Mouse (Mus musculus) embryonic facial prominence, embryonic 14.5 days (tissue): ENCODE data around the gene Itih1. TPM values are rescaled to one million over a fixed set of nuclear protein-coding genes. Genes with fewer than 3 reads are reported as not detected.

Source experiments
- ATAC-seq: fragments of 200-750 bp; cut with Nextera tagmentation; 2 replicates; pipeline ENCODE4 v1.8.0; 2017; ENCODE audit warnings: low read depth, moderate number of reproducible peaks, moderate TSS enrichment
- DNase-seq: peaks from one replicate; pipeline ENCODE4 v3.0.0-alpha.2; 2015; ENCODE audit warnings: low spot score
- H3K27ac ChIP-seq: fragments of 300-500 bp; sonication (generic); replicated peaks from 2 replicates; pipeline ENCODE4 v1.5.1; 2014; ENCODE audit warnings: low read depth, mild to moderate bottlenecking, low read length, moderate library complexity
- H3K27me3 ChIP-seq: fragments of 300-500 bp; sonication (generic); replicated peaks from 2 replicates; pipeline ENCODE4 v1.6.1; 2014; ENCODE audit warnings: low read length; ENCODE audit not compliant: control insufficient read depth, insufficient read depth
- H3K36me3 ChIP-seq: fragments of 300-500 bp; sonication (generic); 2 replicates; pipeline ENCODE4 v1.6.1; 2014; ENCODE audit warnings: low read length, mixed read lengths; ENCODE audit not compliant: control insufficient read depth, insufficient read depth
- H3K4me1 ChIP-seq: fragments of 300-500 bp; sonication (generic); 2 replicates; pipeline ENCODE4 v1.6.1; 2014; ENCODE audit warnings: antibody characterized with exemption, low read length; ENCODE audit not compliant: control insufficient read depth, insufficient read depth
- H3K4me2 ChIP-seq: fragments of 300-500 bp; sonication (generic); 2 replicates; pipeline ENCODE4 v1.6.1; 2014; ENCODE audit warnings: low read depth, mild to moderate bottlenecking, low read length, moderate library complexity, mixed read lengths
- H3K4me3 ChIP-seq: fragments of 300-500 bp; sonication (generic); 2 replicates; pipeline ENCODE4 v1.5.1; 2014; ENCODE audit warnings: low read depth, mild to moderate bottlenecking, low read length
- H3K9ac ChIP-seq: fragments of 300-500 bp; sonication (generic); 2 replicates; pipeline ENCODE4 v1.6.1; 2014; ENCODE audit warnings: low read depth, mild to moderate bottlenecking, low read length, moderate library complexity, mixed read lengths
- H3K9me3 ChIP-seq: fragments of 300-500 bp; sonication (generic); 2 replicates; pipeline ENCODE4 v1.6.1; 2016; ENCODE audit warnings: low read length; ENCODE audit not compliant: control insufficient read depth
- WGBS: fragments of 180-500 bp; shearing (Covaris S2); extraction: QIAGEN DNeasy Blood & Tissue Kit; methylation state at CpG from one replicate; pipeline ENCODE4 v1.1.7; 2014; 5-methylcytosine and 5-hydroxymethylcytosine counted together
- polyA plus RNA-seq: library from polyadenylated mRNA; unstranded; fragments of >200 nt; fragmentation: Nextera tagmentation; extraction: Ambion mirVana; gene quantifications from 2 replicates; pipeline ENCODE4 v1.2.1, GENCODE M21; 2014

Itih1 gene
- polyA plus RNA-seq, 1 experiment from 2014 or later: not detected

DNA sequence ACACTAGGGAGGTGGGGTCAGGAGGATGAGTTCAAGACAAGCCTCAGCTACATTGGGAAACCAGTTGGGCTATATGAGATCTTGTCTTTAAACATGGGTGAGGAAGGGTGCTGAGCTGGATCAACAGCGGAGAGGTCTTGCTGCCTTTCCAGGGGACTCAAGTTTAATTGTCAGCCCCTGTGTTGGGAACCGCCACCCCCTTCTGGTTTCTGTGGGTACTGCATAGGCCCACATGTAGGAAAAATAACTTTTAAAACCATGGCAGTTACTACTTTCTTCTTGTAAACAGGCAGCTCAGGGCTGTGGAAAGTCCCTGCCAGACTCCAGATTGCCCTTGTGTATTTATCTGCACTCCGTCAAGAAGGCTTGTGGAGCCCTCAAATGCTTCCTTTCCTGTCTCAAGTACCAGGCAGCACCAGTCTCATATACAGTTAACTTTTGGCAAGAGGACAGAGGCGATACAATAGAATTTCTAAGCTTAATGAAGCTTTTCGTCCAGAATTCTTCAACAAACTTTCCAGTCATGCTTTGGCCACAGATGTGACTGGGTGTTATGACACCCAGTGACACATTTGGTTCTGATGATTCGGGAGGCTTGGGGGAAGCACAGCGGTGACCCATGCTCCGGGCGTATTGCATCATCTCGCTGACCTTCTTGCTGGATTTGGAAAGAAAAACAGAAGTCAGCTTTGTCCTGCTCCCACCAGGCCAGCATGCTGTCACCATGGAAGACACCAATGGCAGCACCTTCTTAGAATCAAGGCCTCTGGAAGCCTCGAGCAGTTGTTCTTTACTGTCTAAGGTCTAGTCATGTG lies 978 bp upstream of the Itih1 start:
- WGBS: 61% methylated on average over 11 of the region's 11 CpGs
- H3K4me3 ChIP-seq: no peak overlapping the region
- H3K9me3 ChIP-seq: no peaks in the 10 kb centered on the region
- H3K36me3 ChIP-seq: no peaks in the 10 kb centered on the region
- H3K9ac ChIP-seq: no peak overlapping the region
- no peak for ATAC-seq
- no peaks in the 10 kb centered on the region for H3K4me1 ChIP-seq
- peak; percentile 17 for DNase-seq
- H3K27me3 ChIP-seq: no peaks in the 10 kb centered on the region
- H3K4me2 ChIP-seq: no peak overlapping the region
- H3K27ac ChIP-seq: no peak overlapping the region

GRCm38 (mm10) chr14:30942254-30942653 lies 835 bp downstream of the Itih1 start:
- Histone ChIP-seq H3K9me3 (no peaks in the 10 kb centered on the region), H3K27ac (no peak overlapping the region), H3K4me1 (no peaks in the 10 kb centered on the region), H3K27me3 (no peaks in the 10 kb centered on the region), H3K36me3 (no peaks in the 10 kb centered on the region), H3K4me3 (no peak overlapping the region), H3K9ac (no peak overlapping the region), H3K4me2 (no peak overlapping the region)
- WGBS: 91% methylated on average over 4 of the region's 4 CpGs
- ATAC-seq (no peak), DNase-seq (no peak)

- 85% methylated on average over 9 of the region's 9 CpGs for WGBS
- H3K27ac ChIP-seq: no peak overlapping the region
- H3K9me3 ChIP-seq: no peaks in the 10 kb centered on the region
- ATAC-seq (no peak), DNase-seq (no peak)
- no peaks in the 10 kb centered on the region for H3K27me3 ChIP-seq
- H3K4me3 ChIP-seq: no peak overlapping the region
- H3K4me2 ChIP-seq: no peak overlapping the region
- H3K36me3 ChIP-seq: no peaks in the 10 kb centered on the region
- H3K9ac ChIP-seq: no peak overlapping the region
- no peaks in the 10 kb centered on the region for H3K4me1 ChIP-seq
These were observed 9.7 kb downstream of the Itih1 start for GRCm38 (mm10) chr14:30933351-30933750.

GRCm38 (mm10) chr14:30930386-30930785 lies 12.7 kb downstream of the Itih1 start:
- DNase-seq: no peak
- Histone ChIP-seq H3K4me3 (no peak overlapping the region), H3K27ac (no peak overlapping the region), H3K4me1 (no peaks in the 10 kb centered on the region), H3K4me2 (no peak overlapping the region), H3K27me3 (no peaks in the 10 kb centered on the region), H3K9me3 (no peaks in the 10 kb centered on the region), H3K9ac (no peak overlapping the region), H3K36me3 (no peaks in the 10 kb centered on the region)
- ATAC-seq: no peak
- WGBS: 92% methylated on average over 4 of the region's 4 CpGs

DNA sequence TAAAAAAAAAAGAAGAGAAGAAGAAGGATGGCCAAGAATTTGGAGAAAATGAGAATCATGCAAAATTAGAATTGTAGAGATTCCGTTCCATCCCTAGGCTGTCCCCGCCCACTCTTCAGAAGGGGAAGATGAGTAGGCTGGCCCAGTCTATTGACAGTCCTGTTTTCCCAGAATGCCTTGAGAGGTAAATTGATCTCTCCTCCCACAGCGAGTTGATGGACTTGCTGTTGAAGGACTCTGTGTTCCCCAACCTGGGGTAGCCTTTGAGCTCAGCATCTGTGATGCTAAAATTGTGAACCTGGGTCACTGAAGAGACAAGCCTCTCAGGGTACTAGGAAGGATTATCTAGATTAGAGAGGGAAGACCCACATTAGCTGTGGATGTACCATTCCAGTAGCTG lies 17.6 kb downstream of the Itih1 start:
- ATAC-seq (no peak), DNase-seq (no peak)
- no peak overlapping the region for H3K9ac ChIP-seq
- H3K4me2 ChIP-seq: no peak overlapping the region
- no peaks in the 10 kb centered on the region for H3K9me3 ChIP-seq
- no peaks in the 10 kb centered on the region for H3K27me3 ChIP-seq
- H3K27ac ChIP-seq: no peak overlapping the region
- WGBS: 85% methylated on average over 3 of the region's 3 CpGs
- no peaks in the 10 kb centered on the region for H3K36me3 ChIP-seq
- H3K4me3 ChIP-seq: no peak overlapping the region
- no peaks in the 10 kb centered on the region for H3K4me1 ChIP-seq

GRCm38 (mm10) chr14:30923375-30924105 lies 19.5 kb downstream of the Itih1 start, which contains the start of gene Itih3:
Gene Itih3, minus strand, starts transcription at chr14:30923760.
- Histone ChIP-seq H3K27ac (no peak within 1 kb of the TSS), H3K4me3 (no peak within 1 kb of the TSS), H3K4me2 (no peak within 1 kb of the TSS), H3K9ac (no peak within 1 kb of the TSS), H3K27me3 (no peaks in the 10 kb centered on the region), H3K36me3 (no peaks in the 10 kb centered on the region), H3K4me1 (no peaks in the 10 kb centered on the region), H3K9me3 (no peaks in the 10 kb centered on the region)
- DNase-seq: no peak
- ATAC-seq: no peak
- WGBS: 63% methylated on average over 6 of the region's 6 CpGs

- DNase-seq: peak; percentile 10
- ATAC-seq: no peak
- Histone ChIP-seq H3K27me3 (no peaks in the 10 kb centered on the region), H3K36me3 (no peaks in the 10 kb centered on the region), H3K9me3 (no peaks in the 10 kb centered on the region), H3K9ac (no peak overlapping the region), H3K4me3 (no peak overlapping the region), H3K4me2 (no peak overlapping the region), H3K27ac (no peak overlapping the region), H3K4me1 (no peaks in the 10 kb centered on the region)
- WGBS: 66% methylated on average over 5 of the region's 8 CpGs
These were observed 20.9 kb downstream of the Itih1 start for GRCm38 (mm10) chr14:30922053-30922670.

- Histone ChIP-seq H3K4me2 (no peak overlapping the region), H3K27me3 (no peaks in the 10 kb centered on the region), H3K36me3 (no peaks in the 10 kb centered on the region), H3K9ac (no peak overlapping the region), H3K27ac (no peak overlapping the region), H3K9me3 (no peaks in the 10 kb centered on the region), H3K4me3 (no peak overlapping the region), H3K4me1 (no peaks in the 10 kb centered on the region)
- peak; percentile 19 for DNase-seq
- no peak for ATAC-seq
- 65% methylated on average over 1 of the region's 1 CpGs for WGBS
These were observed 26.6 kb downstream of the Itih1 start for GRCm38 (mm10) chr14:30916516-30916915.
